Mouse (Mus musculus) lung, postnatal 0 days (tissue): ENCODE results near the gene Ppp2r3c.

Experiments
- CTCF ChIP-seq: IDR thresholded peaks from 2 replicates; pipeline ENCODE4 v1.5.1; 2016; ENCODE audit warnings: antibody characterized with exemption, mild to moderate bottlenecking
- EP300 ChIP-seq: IDR thresholded peaks from 2 replicates; pipeline ENCODE4 v1.6.1; 2016; ENCODE audit warnings: antibody characterized with exemption, mild to moderate bottlenecking, control low read depth

DNA sequence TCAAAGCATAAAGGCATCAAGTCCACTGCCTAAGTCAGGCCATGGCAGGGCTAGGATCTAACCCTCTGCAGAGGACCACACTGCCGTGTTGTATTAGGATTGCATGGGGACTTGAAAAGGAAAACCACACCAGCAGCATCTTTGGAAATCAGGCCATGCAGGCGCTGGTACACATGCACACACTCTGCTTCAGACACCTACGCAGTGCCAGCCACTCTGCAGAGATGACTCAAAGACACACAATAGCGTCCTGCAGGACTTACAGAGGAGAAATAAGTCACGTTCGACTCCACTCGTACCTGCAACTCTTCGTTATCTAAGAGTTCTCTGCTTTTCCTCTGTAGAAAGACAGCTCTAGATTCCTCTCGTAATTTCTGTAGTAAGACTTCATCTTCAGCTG is 4.7 kb downstream of the Ppp2r3c start:
- TF ChIP-seq CTCF (no peak), EP300 (no peak)
